Mouse (Mus musculus) midbrain, embryonic 15.5 days (tissue): ENCODE data around the gene 1700061G19Rik. TPM values are rescaled to one million over a fixed set of nuclear protein-coding genes. Genes with fewer than 3 reads are reported as not detected.

ENCODE experiments used
- ATAC-seq: fragments of 200-750 bp; cut with Nextera tagmentation; replicated peaks from 2 replicates; pipeline ENCODE4 v1.8.0; 2017; ENCODE audit warnings: moderate TSS enrichment
- H3K27ac ChIP-seq: fragments of 300-500 bp; sonication (generic); 2 replicates; pipeline ENCODE4 v1.5.1; 2015; ENCODE audit warnings: mild to moderate bottlenecking, inconsistent platforms
- H3K27me3 ChIP-seq: fragments of 300-500 bp; sonication (generic); replicated peaks from 2 replicates; pipeline ENCODE4 v1.6.1; 2015; ENCODE audit warnings: inconsistent platforms
- H3K36me3 ChIP-seq: fragments of 300-500 bp; sonication (generic); replicated peaks from 2 replicates; pipeline ENCODE4 v1.6.1; 2015; ENCODE audit warnings: inconsistent platforms
- H3K4me1 ChIP-seq: fragments of 300-500 bp; sonication (generic); 2 replicates; pipeline ENCODE4 v1.6.1; 2015; ENCODE audit warnings: inconsistent platforms
- H3K4me2 ChIP-seq: fragments of 300-500 bp; sonication (generic); 2 replicates; pipeline ENCODE4 v1.6.1; 2015; ENCODE audit warnings: inconsistent platforms, mild to moderate bottlenecking, moderate library complexity
- H3K4me3 ChIP-seq: fragments of 300-500 bp; sonication (generic); 2 replicates; pipeline ENCODE4 v1.5.1; 2015; ENCODE audit warnings: mild to moderate bottlenecking, inconsistent platforms
- H3K9ac ChIP-seq: fragments of 300-500 bp; sonication (generic); 2 replicates; pipeline ENCODE4 v1.6.1; 2015; ENCODE audit warnings: mild to moderate bottlenecking, inconsistent platforms
- H3K9me3 ChIP-seq: fragments of 300-500 bp; sonication (generic); 2 replicates; pipeline ENCODE4 v1.6.1; 2016; ENCODE audit warnings: inconsistent platforms
- WGBS: fragments of 180-500 bp; shearing (Covaris S2); methylation state at CpG from one replicate; pipeline ENCODE4 v1.1.7; 2015; ENCODE audit warnings: mixed read lengths; 5-methylcytosine and 5-hydroxymethylcytosine counted together
- polyA plus RNA-seq: library from polyadenylated mRNA; unstranded; fragments of >200 nt; fragmentation: Nextera tagmentation; extraction: Ambion mirVana; gene quantifications from 2 replicates; pipeline ENCODE4 v1.2.1, GENCODE M21; 2015

Gene 1700061G19Rik
- polyA plus RNA-seq, 1 experiment from 2014 or later, result 0.37 TPM

- Histone ChIP-seq H3K4me2 (no peak overlapping the region), H3K27ac (no peak overlapping the region), H3K36me3 (no peaks in the 10 kb centered on the region), H3K9me3 (no peaks in the 10 kb centered on the region), H3K27me3 (no peaks in the 10 kb centered on the region), H3K4me3 (no peak overlapping the region), H3K9ac (no peak overlapping the region), H3K4me1 (no peaks in the 10 kb centered on the region)
- ATAC-seq, result no peak
- 88% methylated on average over 3 of the region's 3 CpGs for WGBS
Observed at GRCm38 (mm10) chr17:56876465-56876864, 1.2 kb downstream of the 1700061G19Rik start.

- Histone ChIP-seq H3K4me3 (no peak overlapping the region), H3K9ac (no peak overlapping the region), H3K27ac (no peak overlapping the region), H3K27me3 (no peaks in the 10 kb centered on the region), H3K4me1 (no peaks in the 10 kb centered on the region), H3K9me3 (no peaks in the 10 kb centered on the region), H3K4me2 (no peak overlapping the region), H3K36me3 (no peaks in the 10 kb centered on the region)
- WGBS, result 80% methylated on average over 8 of the region's 8 CpGs
- no peak for ATAC-seq
Observed at GRCm38 (mm10) chr17:56876981-56877380, 1.7 kb downstream of the 1700061G19Rik start.

DNA sequence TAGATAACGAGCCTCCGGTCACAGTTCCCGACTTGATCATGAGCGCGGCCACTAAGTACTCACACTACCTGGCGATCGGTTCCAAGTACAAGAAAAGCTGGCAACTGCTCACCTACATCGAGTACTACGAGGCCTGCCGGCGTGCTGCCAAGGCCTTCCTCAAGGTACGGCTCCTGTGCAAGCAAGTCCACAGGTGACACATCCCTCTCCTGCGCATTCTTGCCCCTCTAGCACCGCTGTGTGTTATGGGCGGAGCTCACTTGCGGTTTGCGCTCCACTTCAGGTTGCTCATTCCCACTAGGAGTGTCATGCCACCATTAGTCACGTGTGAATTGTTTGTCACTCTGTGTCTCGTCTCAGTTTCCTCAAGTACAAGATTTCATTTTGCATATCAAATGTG is 2.1 kb downstream of the 1700061G19Rik start:
- WGBS, result 92% methylated on average over 19 of the region's 19 CpGs
- no peaks in the 10 kb centered on the region for H3K9me3 ChIP-seq
- H3K36me3 ChIP-seq, result no peaks in the 10 kb centered on the region
- ATAC-seq, result no peak
- H3K9ac ChIP-seq, result no peak overlapping the region
- H3K27ac ChIP-seq, result no peak overlapping the region
- H3K4me3 ChIP-seq, result no peak overlapping the region
- H3K4me1 ChIP-seq, result no peaks in the 10 kb centered on the region
- H3K27me3 ChIP-seq, result no peaks in the 10 kb centered on the region
- H3K4me2 ChIP-seq, result no peak overlapping the region

GRCm38 (mm10) chr17:56883612-56884011 is 8.3 kb downstream of the 1700061G19Rik start:
- Histone ChIP-seq H3K27me3 (no peaks in the 10 kb centered on the region), H3K9me3 (no peaks in the 10 kb centered on the region), H3K4me3 (no peak overlapping the region), H3K36me3 (no peaks in the 10 kb centered on the region), H3K27ac (no peak overlapping the region), H3K4me1 (no peaks in the 10 kb centered on the region), H3K4me2 (no peak overlapping the region), H3K9ac (no peak overlapping the region)
- ATAC-seq, result no peak
- WGBS, result 55% methylated on average over 17 of the region's 17 CpGs

- Histone ChIP-seq H3K4me1 (no peaks in the 10 kb centered on the region), H3K27me3 (no peaks in the 10 kb centered on the region), H3K9me3 (no peaks in the 10 kb centered on the region), H3K9ac (no peak overlapping the region), H3K36me3 (no peaks in the 10 kb centered on the region), H3K4me2 (no peak overlapping the region), H3K27ac (no peak overlapping the region), H3K4me3 (no peak overlapping the region)
- WGBS, result 83% methylated on average over 5 of the region's 5 CpGs
- no peak for ATAC-seq
Observed at GRCm38 (mm10) chr17:56884331-56884730, 9.1 kb downstream of the 1700061G19Rik start.

DNA sequence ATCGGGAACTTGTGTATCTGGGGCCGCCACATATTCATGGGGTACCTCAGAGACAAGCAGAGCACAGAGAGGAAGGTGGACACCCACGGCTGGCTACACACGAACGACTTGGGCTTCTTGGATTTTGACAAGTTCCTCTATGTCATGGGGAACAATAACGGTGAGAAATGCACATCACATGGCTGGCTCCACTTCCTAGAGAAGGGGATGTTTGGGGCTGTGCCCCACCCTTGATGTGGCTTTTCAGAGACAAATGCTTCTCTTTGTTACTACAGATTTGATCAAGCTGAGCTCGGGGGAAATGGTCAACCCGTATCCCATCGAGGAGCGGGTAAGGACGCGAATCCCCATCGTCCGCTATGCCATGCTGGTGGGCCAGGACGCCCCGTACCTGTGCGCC is 9.5 kb downstream of the 1700061G19Rik start:
- no peak for ATAC-seq
- 92% methylated on average over 17 of the region's 17 CpGs for WGBS
- no peak overlapping the region for H3K4me3 ChIP-seq
- H3K9me3 ChIP-seq, result no peaks in the 10 kb centered on the region
- H3K27ac ChIP-seq, result no peak overlapping the region
- no peak overlapping the region for H3K9ac ChIP-seq
- no peak overlapping the region for H3K4me2 ChIP-seq
- H3K36me3 ChIP-seq, result 0 out of 2 replicates have a peak, but pooled peaks cover 4% of the 10 kb centered on the region
- no peaks in the 10 kb centered on the region for H3K4me1 ChIP-seq
- H3K27me3 ChIP-seq, result no peaks in the 10 kb centered on the region

DNA sequence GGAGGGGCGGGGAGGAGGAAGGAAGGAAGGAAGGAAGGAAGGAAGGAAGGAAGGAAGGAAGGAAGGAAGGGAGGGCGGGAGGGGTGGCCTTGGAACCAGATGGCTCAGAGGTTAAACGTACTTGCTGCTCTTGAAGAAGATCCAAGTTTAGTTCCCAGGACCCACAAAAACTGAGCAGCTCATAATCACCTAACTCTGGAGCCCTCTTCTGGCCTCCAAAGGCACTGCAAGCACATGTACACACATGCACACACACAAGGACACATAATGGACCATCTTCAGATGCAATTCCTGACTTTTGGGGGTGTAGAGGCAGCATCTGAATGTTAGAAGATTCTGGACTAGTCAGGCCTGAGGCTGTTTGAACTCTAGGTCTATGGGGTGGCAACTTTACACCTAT is 12.8 kb downstream of the 1700061G19Rik start:
- no peak for ATAC-seq
- H3K36me3 ChIP-seq, result peaks cover 24% of the 10 kb centered on the region
- H3K4me2 ChIP-seq, result no peak overlapping the region
- H3K9me3 ChIP-seq, result no peaks in the 10 kb centered on the region
- H3K27ac ChIP-seq, result no peak overlapping the region
- no peak overlapping the region for H3K4me3 ChIP-seq
- no peak overlapping the region for H3K9ac ChIP-seq
- H3K4me1 ChIP-seq, result no peaks in the 10 kb centered on the region
- 95% methylated on average over 2 of the region's 3 CpGs for WGBS
- no peaks in the 10 kb centered on the region for H3K27me3 ChIP-seq

- no peak overlapping the region for H3K9ac ChIP-seq
- no peak overlapping the region for H3K4me3 ChIP-seq
- no peak overlapping the region for H3K27ac ChIP-seq
- no peaks in the 10 kb centered on the region for H3K4me1 ChIP-seq
- no peak overlapping the region for H3K4me2 ChIP-seq
- 100% methylated on average over 2 of the region's 2 CpGs for WGBS
- no peaks in the 10 kb centered on the region for H3K27me3 ChIP-seq
- no peak for ATAC-seq
- no peaks in the 10 kb centered on the region for H3K9me3 ChIP-seq
- peaks cover 43% of the 10 kb centered on the region for H3K36me3 ChIP-seq
Observed at GRCm38 (mm10) chr17:56890018-56890417, 14.7 kb downstream of the 1700061G19Rik start.

- Histone ChIP-seq H3K9ac (no peak overlapping the region), H3K4me3 (no peak overlapping the region), H3K27ac (no peak overlapping the region), H3K9me3 (no peaks in the 10 kb centered on the region), H3K27me3 (no peaks in the 10 kb centered on the region), H3K36me3 (peaks cover 54% of the 10 kb centered on the region), H3K4me2 (no peak overlapping the region), H3K4me1 (peaks cover 15% of the 10 kb centered on the region)
- WGBS, result 95% methylated on average over 9 of the region's 9 CpGs
- no peak for ATAC-seq
Observed at GRCm38 (mm10) chr17:56895368-56895918, 20.2 kb downstream of the 1700061G19Rik start.

DNA sequence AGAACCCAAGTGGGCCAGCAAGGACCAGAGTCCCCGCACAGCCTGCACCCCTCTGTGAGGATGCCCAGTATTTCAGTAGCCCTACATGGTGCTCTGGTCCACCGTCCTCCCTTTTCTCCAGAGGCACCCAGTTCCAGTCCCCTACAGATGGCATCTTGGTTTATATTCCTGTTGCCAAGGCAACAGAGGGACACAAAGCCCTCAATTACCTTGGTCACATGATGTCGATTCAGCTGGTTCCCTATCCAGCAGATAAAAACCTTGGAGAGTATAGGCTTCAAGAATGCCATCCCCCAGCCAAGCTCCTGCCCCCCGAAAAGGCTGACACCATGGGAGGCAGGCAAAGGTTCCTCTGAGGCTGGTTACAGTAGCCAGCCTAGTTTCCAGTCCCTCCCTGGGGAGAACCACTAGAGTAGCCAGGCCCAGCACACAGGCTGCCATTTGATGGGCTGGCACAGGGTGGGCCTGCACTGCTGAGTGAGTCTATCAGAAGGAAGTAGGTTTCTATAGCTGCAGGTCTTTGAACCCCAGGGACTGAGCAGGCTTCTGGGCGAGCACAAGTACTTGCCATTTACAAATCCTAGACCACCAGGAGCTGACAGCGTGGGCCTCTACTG is 21.3 kb downstream of the 1700061G19Rik start:
- H3K4me2 ChIP-seq, result no peak overlapping the region
- peaks cover 15% of the 10 kb centered on the region for H3K4me1 ChIP-seq
- H3K4me3 ChIP-seq, result no peak overlapping the region
- no peak overlapping the region; the same call in 1 of the 2 replicates for H3K9ac ChIP-seq
- H3K27ac ChIP-seq, result peak overlapping the region; percentile 69
- ATAC-seq, result peak; percentile 53
- H3K27me3 ChIP-seq, result no peaks in the 10 kb centered on the region
- peaks cover 59% of the 10 kb centered on the region for H3K36me3 ChIP-seq
- no peaks in the 10 kb centered on the region for H3K9me3 ChIP-seq
- 43% methylated on average over 6 of the region's 6 CpGs for WGBS

DNA sequence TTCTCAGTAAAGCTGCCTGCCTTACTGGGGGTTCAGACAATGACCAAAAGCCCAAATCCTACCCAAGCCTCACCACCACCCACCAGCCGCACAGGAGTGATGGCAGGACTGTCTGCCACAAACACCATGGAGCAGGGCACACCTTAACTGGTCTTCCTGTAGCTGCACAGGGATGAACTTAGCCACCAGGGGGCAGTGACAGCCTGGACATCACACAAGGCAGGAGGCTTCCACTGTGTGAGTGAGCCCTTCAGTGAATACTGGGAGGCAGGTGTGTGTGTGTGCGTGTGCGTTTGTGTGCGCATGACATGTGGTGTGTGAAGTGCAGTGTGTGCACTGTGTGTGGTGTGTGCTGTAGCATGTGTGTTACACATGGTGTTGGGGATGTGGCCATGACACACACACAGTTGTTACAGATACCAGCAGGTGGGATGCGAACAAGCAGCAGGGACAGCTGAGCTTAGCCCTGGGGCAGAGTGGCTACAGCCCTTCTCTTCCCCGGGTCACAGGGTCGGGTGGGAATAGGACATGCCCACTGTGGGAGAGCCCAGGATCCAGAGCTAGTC is 22.4 kb downstream of the 1700061G19Rik start:
- peak overlapping the region; percentile 69; the same call in 1 of the 2 replicates for H3K27ac ChIP-seq
- H3K9ac ChIP-seq, result no peak overlapping the region
- peaks cover 55% of the 10 kb centered on the region for H3K36me3 ChIP-seq
- peaks cover 15% of the 10 kb centered on the region for H3K4me1 ChIP-seq
- no peaks in the 10 kb centered on the region for H3K27me3 ChIP-seq
- H3K9me3 ChIP-seq, result no peaks in the 10 kb centered on the region
- H3K4me3 ChIP-seq, result no peak overlapping the region
- WGBS, result 83% methylated on average over 7 of the region's 7 CpGs
- ATAC-seq, result peak; percentile 59
- H3K4me2 ChIP-seq, result no peak overlapping the region

DNA sequence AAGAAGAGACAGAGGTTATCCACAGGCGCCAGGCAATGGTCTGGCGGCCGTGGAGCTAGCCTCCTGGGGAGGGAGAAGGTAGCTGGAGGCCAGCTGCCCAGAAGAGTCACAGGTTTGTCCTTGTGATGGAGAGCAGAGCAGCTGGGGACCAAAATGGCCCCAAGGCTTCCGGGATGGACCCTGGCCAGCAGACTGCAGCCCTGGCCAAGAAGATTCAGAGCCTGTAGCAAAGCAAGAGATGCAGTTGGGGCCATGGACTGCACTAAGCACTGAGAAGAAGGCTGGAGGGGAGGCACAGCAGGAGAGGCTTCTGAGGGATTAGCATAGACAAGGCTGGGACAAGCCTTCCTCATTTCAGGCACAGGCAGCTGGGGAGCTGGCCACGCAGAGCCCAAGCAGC is 27.4 kb downstream of the 1700061G19Rik start:
- Histone ChIP-seq H3K4me1 (no peaks in the 10 kb centered on the region), H3K9ac (no peak overlapping the region), H3K4me2 (no peak overlapping the region), H3K27me3 (no peaks in the 10 kb centered on the region), H3K9me3 (no peaks in the 10 kb centered on the region), H3K36me3 (peaks cover 36% of the 10 kb centered on the region), H3K4me3 (no peak overlapping the region), H3K27ac (no peak overlapping the region)
- ATAC-seq, result no peak
- 71% methylated on average over 5 of the region's 5 CpGs for WGBS

DNA sequence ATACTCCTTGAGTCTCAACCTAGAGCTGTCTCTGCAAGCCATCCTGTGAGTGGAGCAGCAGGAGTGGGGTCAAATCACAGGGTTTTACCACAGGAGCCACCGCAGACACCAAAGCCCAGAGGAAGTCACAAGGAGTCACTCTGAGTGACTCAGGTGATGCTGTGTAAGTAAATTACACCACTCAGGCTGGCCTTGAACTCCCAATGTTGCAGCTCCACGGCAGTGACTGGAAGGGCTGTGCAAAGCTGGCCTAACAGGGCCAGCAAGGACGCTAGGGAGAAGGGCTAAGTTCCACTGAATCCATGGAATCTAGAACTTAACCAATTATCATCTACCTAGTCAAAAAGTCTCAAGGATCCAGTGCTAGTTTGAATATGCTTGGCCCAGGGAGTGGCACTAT is 30.9 kb downstream of the 1700061G19Rik start:
- Histone ChIP-seq H3K4me2 (no peak overlapping the region), H3K9me3 (no peaks in the 10 kb centered on the region), H3K4me1 (no peaks in the 10 kb centered on the region), H3K36me3 (peaks cover 11% of the 10 kb centered on the region; the same call in 1 of the 2 replicates), H3K27ac (no peak overlapping the region), H3K4me3 (no peak overlapping the region), H3K27me3 (no peaks in the 10 kb centered on the region), H3K9ac (no peak overlapping the region)
- no peak for ATAC-seq
- WGBS, result 98% methylated on average over 3 of the region's 3 CpGs
